ENCODE assay signal across 21 mouse cellular contexts in genomic region chr6:121848378-121848777, GRCm38 (mm10). TPM values are rescaled to one million over a fixed set of nuclear protein-coding genes. Genes with fewer than 3 reads are reported as not detected.
"Had no signal": no experiment of that assay in that cellular context is flagged by ENCODE, and none has a peak within 500 bp of the region (broad histone marks: within the 10 kb centered on the region; RNA-seq: fewer than 3 reads in every experiment).

No protein-coding gene starts in this region.

- H3K4me3 ChIP-seq: limb, embryonic 12.5 days; liver, embryonic 13.5 days; lung, embryonic 15.5 days; midbrain, embryonic 12.5 days; neural tube, embryonic 13.5 days; stomach, embryonic 15.5 days had no signal

- H3K36me3 ChIP-seq: limb, embryonic 12.5 days; liver, embryonic 13.5 days; lung, embryonic 15.5 days; midbrain, embryonic 12.5 days; neural tube, embryonic 13.5 days; stomach, embryonic 15.5 days had no signal

- H3K4me1 ChIP-seq: limb, embryonic 12.5 days; liver, embryonic 13.5 days; lung, embryonic 15.5 days; midbrain, embryonic 12.5 days; neural tube, embryonic 13.5 days; stomach, embryonic 15.5 days had no signal

- H3K9me3 ChIP-seq: limb, embryonic 12.5 days; liver, embryonic 13.5 days; lung, embryonic 15.5 days; megakaryocyte, embryonic 14.5 days; stomach, embryonic 15.5 days had no signal

- DNase-seq: kidney, postnatal 36 days; layer of hippocampus, adult 9-11 months; layer of hippocampus, postnatal 36 days; liver; liver, embryonic 13.5 days; liver, postnatal 0 days; lung, postnatal 14 days; retina, postnatal 1 day; right cerebral cortex, postnatal 4 days; spleen, adult 18-20 months; thymus, postnatal 4 days had no signal

- H3K9ac ChIP-seq: limb, embryonic 12.5 days; liver, embryonic 13.5 days; liver, postnatal 0 days; lung, embryonic 15.5 days; midbrain, embryonic 12.5 days; neural tube, embryonic 13.5 days; stomach, embryonic 15.5 days had no signal

- ATAC-seq: liver, postnatal 0 days; midbrain, embryonic 16.5 days had no signal

- H3K27me3 ChIP-seq: limb, embryonic 12.5 days; liver, embryonic 13.5 days; lung, embryonic 15.5 days; megakaryocyte, embryonic 14.5 days; midbrain, embryonic 12.5 days; neural tube, embryonic 13.5 days; stomach, embryonic 15.5 days had no signal

- H3K4me2 ChIP-seq: limb, embryonic 12.5 days; liver, embryonic 13.5 days; lung, embryonic 15.5 days; midbrain, embryonic 12.5 days; neural tube, embryonic 13.5 days; stomach, embryonic 15.5 days had no signal

- H3K27ac ChIP-seq: limb, embryonic 12.5 days; liver, embryonic 13.5 days; lung, embryonic 15.5 days; macrophage; midbrain, embryonic 12.5 days; neural tube, embryonic 13.5 days; stomach, embryonic 15.5 days had no signal

RNA-seq across cellular contexts. Expression of gene Mug1, which starts 10.0 kb away (rescaled TPM):
- total RNA-seq: layer of hippocampus, adult 18-20 months; layer of hippocampus, postnatal 36 days; left cerebral cortex, postnatal 36 days had no signal
- polyA plus RNA-seq: limb, embryonic 12.5 days; lung, embryonic 15.5 days; macrophage; midbrain, embryonic 12.5 days; midbrain, embryonic 16.5 days; neural tube, embryonic 13.5 days; stomach, embryonic 15.5 days had no signal
